9 mouse cellular contexts compared by ENCODE assay signal in genomic region chr10:116893753-116894152, GRCm38 (mm10). TPM values are rescaled to one million over a fixed set of nuclear protein-coding genes. Genes with fewer than 3 reads are reported as not detected.
DNase-seq lines count a peak whose midpoint lies in the region; ATAC-seq and TF ChIP-seq lines count a peak whose summit lies in the region.
"Had no signal": no experiment of that assay in that cellular context is flagged by ENCODE, and none has a peak within 500 bp of the region (broad histone marks: within the 10 kb centered on the region; RNA-seq: fewer than 3 reads in every experiment).

No protein-coding gene starts in this region.

- no peak overlapping the region for H3K9ac ChIP-seq in midbrain, postnatal 0 days (replicated peaks; ENCODE audit: low read length, poor library complexity, severe bottlenecking)
- H3K9ac ChIP-seq in midbrain, embryonic 16.5 days (ENCODE audit: low read depth, low read length): no peak overlapping the region
- H3K9ac ChIP-seq in heart, postnatal 0 days (replicated peaks; ENCODE audit: low read depth, low read length): no peak overlapping the region
- no peak overlapping the region for H3K9ac ChIP-seq in liver, postnatal 0 days (replicated peaks)
- H3K9ac ChIP-seq: liver, embryonic 15.5 days had no signal

- H3K4me1 ChIP-seq in midbrain, postnatal 0 days (ENCODE audit: insufficient read depth, low read length): no peaks in the 10 kb centered on the region
- no peaks in the 10 kb centered on the region for H3K4me1 ChIP-seq in midbrain, embryonic 16.5 days (ENCODE audit: control insufficient read depth, insufficient read depth, low read length)
- no peaks in the 10 kb centered on the region for H3K4me1 ChIP-seq in heart, postnatal 0 days (ENCODE audit: control insufficient read depth, insufficient read depth)
- no peaks in the 10 kb centered on the region; the same call in 1 of the 2 replicates for H3K4me1 ChIP-seq in liver, postnatal 0 days (ENCODE audit: insufficient read depth)
- H3K4me1 ChIP-seq: liver, embryonic 15.5 days had no signal

- H3K9me3 ChIP-seq in midbrain, postnatal 0 days (ENCODE audit: low read length): no peaks in the 10 kb centered on the region
- no peaks in the 10 kb centered on the region for H3K9me3 ChIP-seq in midbrain, embryonic 16.5 days (replicated peaks; ENCODE audit: control insufficient read depth, low read length, poor library complexity, severe bottlenecking)
- no peaks in the 10 kb centered on the region for H3K9me3 ChIP-seq in heart, postnatal 0 days (replicated peaks; ENCODE audit: control insufficient read depth, low read length)
- H3K9me3 ChIP-seq in liver, postnatal 0 days (ENCODE audit: low read length): no peaks in the 10 kb centered on the region
- H3K9me3 ChIP-seq: liver, embryonic 15.5 days had no signal

- H3K27me3 ChIP-seq in midbrain, postnatal 0 days (ENCODE audit: insufficient read depth, low read length): no peaks in the 10 kb centered on the region
- no peaks in the 10 kb centered on the region for H3K27me3 ChIP-seq in midbrain, embryonic 16.5 days (ENCODE audit: control insufficient read depth, insufficient read depth, low read depth, low read length)
- no peaks in the 10 kb centered on the region for H3K27me3 ChIP-seq in heart, postnatal 0 days (ENCODE audit: control insufficient read depth, insufficient read depth, low read length)
- no peaks in the 10 kb centered on the region for H3K27me3 ChIP-seq in liver, postnatal 0 days (ENCODE audit: insufficient read depth, low read length)
- H3K27me3 ChIP-seq: liver, embryonic 15.5 days had no signal

- DNase-seq in adrenal gland, adult (ENCODE audit: inconsistent age in 2 of 2, low spot score in 1 of 2): peak; percentile 32 to 68
- DNase-seq in adrenal gland, postnatal 25 days: no peak
- DNase-seq in midbrain, postnatal 0 days (ENCODE audit: low spot score): peak; percentile 63
- DNase-seq in cerebellum, adult 11 months: peak; percentile 54
- peak; percentile 16 for DNase-seq in heart, postnatal 0 days (ENCODE audit: low spot score)
- DNase-seq in liver, postnatal 0 days: no peak
- peak; percentile 42 for DNase-seq in thymus, postnatal 14 days

- H3K27ac ChIP-seq in midbrain, postnatal 0 days (ENCODE audit: low read depth, low read length): no peak overlapping the region
- no peak overlapping the region for H3K27ac ChIP-seq in midbrain, embryonic 16.5 days (ENCODE audit: low read length)
- H3K27ac ChIP-seq in heart, postnatal 0 days (ENCODE audit: low read depth): no peak overlapping the region
- no peak overlapping the region for H3K27ac ChIP-seq in liver, postnatal 0 days (ENCODE audit: low read depth)
- H3K27ac ChIP-seq: liver, embryonic 15.5 days had no signal

- H3K4me2 ChIP-seq in midbrain, postnatal 0 days (ENCODE audit: low read depth, low read length, poor library complexity, severe bottlenecking): no peak overlapping the region
- H3K4me2 ChIP-seq in midbrain, embryonic 16.5 days (ENCODE audit: low read length): no peak overlapping the region
- no peak overlapping the region for H3K4me2 ChIP-seq in heart, postnatal 0 days (ENCODE audit: low read depth, low read length)
- H3K4me2 ChIP-seq in liver, postnatal 0 days (ENCODE audit: low read depth, low read length): peak overlapping the region; percentile 22
- H3K4me2 ChIP-seq: liver, embryonic 15.5 days had no signal

- no peak for ATAC-seq in midbrain, postnatal 0 days (ENCODE audit: low FRiP score)
- ATAC-seq in midbrain, embryonic 16.5 days: no peak
- no peak for ATAC-seq in heart, postnatal 0 days (ENCODE audit: insufficient read depth, low read depth)
- ATAC-seq in liver, postnatal 0 days: no peak

- no peaks in the 10 kb centered on the region for H3K36me3 ChIP-seq in midbrain, postnatal 0 days (ENCODE audit: insufficient read depth, low read length)
- H3K36me3 ChIP-seq in midbrain, embryonic 16.5 days (ENCODE audit: control insufficient read depth, insufficient read depth, low read length): no peaks in the 10 kb centered on the region
- no peaks in the 10 kb centered on the region for H3K36me3 ChIP-seq in heart, postnatal 0 days (replicated peaks; ENCODE audit: control insufficient read depth, insufficient read depth, low read length)
- H3K36me3 ChIP-seq in liver, postnatal 0 days (replicated peaks; ENCODE audit: insufficient read depth, low read length): no peaks in the 10 kb centered on the region
- H3K36me3 ChIP-seq: liver, embryonic 15.5 days had no signal

- no peak for TF ChIP-seq EP300 in heart, postnatal 0 days (IDR thresholded peaks at IDR 0.05; ENCODE audit: low read depth)
- no peak for TF ChIP-seq EP300 in liver, postnatal 0 days (IDR thresholded peaks at IDR 0.05; ENCODE audit: low read depth)

- peak; percentile 78 for TF ChIP-seq CTCF in midbrain, postnatal 0 days (IDR thresholded peaks at IDR 0.05)
- TF ChIP-seq CTCF in heart, postnatal 0 days (IDR thresholded peaks at IDR 0.05; ENCODE audit: low read depth): peak; percentile 78
- TF ChIP-seq CTCF in liver, postnatal 0 days (IDR thresholded peaks at IDR 0.05; ENCODE audit: low read depth): peak; percentile 71

- WGBS in midbrain, postnatal 0 days: 14% methylated on average over 3 of the region's 3 CpGs
- WGBS in midbrain, embryonic 16.5 days: 24% methylated on average over 3 of the region's 3 CpGs
- 13% methylated on average over 3 of the region's 3 CpGs for WGBS in heart, postnatal 0 days
- WGBS in liver, postnatal 0 days (ENCODE audit: insufficient replicate concordance): 10% methylated on average over 3 of the region's 3 CpGs

- no peak overlapping the region for H3K4me3 ChIP-seq in midbrain, postnatal 0 days (ENCODE audit: low read depth, low read length)
- H3K4me3 ChIP-seq in midbrain, embryonic 16.5 days (ENCODE audit: low read depth, low read length): no peak overlapping the region
- H3K4me3 ChIP-seq in heart, postnatal 0 days (ENCODE audit: low read depth, low read length): no peak overlapping the region
- no peak overlapping the region for H3K4me3 ChIP-seq in liver, postnatal 0 days (ENCODE audit: low read depth, low read length)
- H3K4me3 ChIP-seq: liver, embryonic 15.5 days had no signal

RNA-seq across cellular contexts. Expression of gene Myrfl, which starts 3.0 kb away (rescaled TPM):
- total RNA-seq in adrenal gland, postnatal 25 days (2021): 0.09 and 0.29 TPM in 2 replicates
- total RNA-seq in midbrain, postnatal 0 days (2014; rRNA removed): 0.11 TPM in 1 of 2 replicates, not detected in the other
- 0.09 TPM in 2 replicates for polyA plus RNA-seq in midbrain, postnatal 0 days (2015; fragmentation: Nextera tagmentation; extraction: Ambion mirVana)
- polyA plus RNA-seq in midbrain, embryonic 16.5 days (2015; fragmentation: Nextera tagmentation; extraction: Ambion mirVana): 0.08 and 0.15 TPM in 2 replicates
- 0.39 TPM in 1 of 2 replicates, not detected in the other for total RNA-seq in heart, postnatal 0 days (2014; rRNA removed; ENCODE audit: low replicate concordance)
- 0.18 and 0.23 TPM in 2 replicates for polyA plus RNA-seq in heart, postnatal 0 days (2015; fragmentation: Nextera tagmentation; extraction: Ambion mirVana)
- not detected in 2 replicates for polyA plus RNA-seq in liver, postnatal 0 days (2015; fragmentation: Nextera tagmentation; extraction: Ambion mirVana)
- polyA plus RNA-seq: liver, embryonic 15.5 days had no signal

RNA-seq across cellular contexts. Expression of gene Rab3ip, which starts 56.8 kb away (rescaled TPM):
- 34.2 and 38.0 TPM in 2 replicates for total RNA-seq in adrenal gland, postnatal 25 days (2021)
- total RNA-seq in midbrain, postnatal 0 days (2014; rRNA removed): 99.8 and 142 TPM in 2 replicates
- polyA plus RNA-seq in midbrain, postnatal 0 days (2015; fragmentation: Nextera tagmentation; extraction: Ambion mirVana): 34.4 and 34.6 TPM in 2 replicates
- 40.4 and 45.1 TPM in 2 replicates for polyA plus RNA-seq in midbrain, embryonic 16.5 days (2015; fragmentation: Nextera tagmentation; extraction: Ambion mirVana)
- total RNA-seq in heart, postnatal 0 days (2014; rRNA removed; ENCODE audit: low replicate concordance): 98.2 and 123 TPM in 2 replicates
- 70.9 and 78.4 TPM in 2 replicates for polyA plus RNA-seq in heart, postnatal 0 days (2015; fragmentation: Nextera tagmentation; extraction: Ambion mirVana)
- 15.5 and 17.5 TPM in 2 replicates for polyA plus RNA-seq in liver, postnatal 0 days (2015; fragmentation: Nextera tagmentation; extraction: Ambion mirVana)

Comparison
In these comparisons a context has a peak if more than half of its experiments do, and no peak if none do; other contexts are left out.
1. DNase-seq: peak in adrenal gland, adult (2 of 2), midbrain, postnatal 0 days (single experiment), cerebellum, adult 11 months (single experiment), heart, postnatal 0 days (single experiment) and thymus, postnatal 14 days (single experiment); none in adrenal gland, postnatal 25 days (single experiment) and liver, postnatal 0 days (single experiment).
2. Peak in every context shown above with its lines, with median percentiles within 50 percentile points of each other: CTCF ChIP-seq.